Mouse (Mus musculus): ENCODE measurements around the gene Ninj1. TPM values are rescaled to one million over a fixed set of nuclear protein-coding genes. Genes with fewer than 3 reads are reported as not detected.
A peak's percentile ranks its signal among the peaks of the same experiment; 100 is the strongest.

Ninj1 gene
- polyA plus RNA-seq, 1 experiment from 2014 or later: 106 TPM

- ChIA-PET CTCF (no interaction called here), POLR2A (interaction anchor here (1.2 kb wide), 1 partner anchor 23 kb away, joined by 3 read pairs; no protein-coding TSS in a partner anchor)
- DNase-seq (ENCODE audit: low read depth, low spot score): no peak
- H3K27me3 ChIP-seq: no peaks in the 10 kb centered on the region
- in situ Hi-C loops (cut with MboI; ENCODE audit: low pct_unique_long_range_greater_than_20kb): no loop called here
- no peak for ATAC-seq
- no peak for TF ChIP-seq CTCF (IDR thresholded peaks at IDR 0.05)
Observed at GRCm38 (mm10) chr13:49212711-49213500, 25.6 kb downstream of the Ninj1 start.

GRCm38 (mm10) chr13:49213531-49213932, 26.2 kb downstream of the Ninj1 start:
- POLR2A ChIA-PET: interaction anchor here (1.2 kb wide), 1 partner anchor 24 kb away, joined by 3 read pairs; no protein-coding TSS in a partner anchor
- H3K27me3 ChIP-seq: no peaks in the 10 kb centered on the region
- TF ChIP-seq CTCF (IDR thresholded peaks at IDR 0.05): no peak
- peak; percentile 93 for DNase-seq (ENCODE audit: low read depth, low spot score)
- CTCF ChIA-PET: no interaction called here
- in situ Hi-C loops (cut with MboI; ENCODE audit: low pct_unique_long_range_greater_than_20kb): no loop called here
- peak; percentile 89 for ATAC-seq

DNA sequence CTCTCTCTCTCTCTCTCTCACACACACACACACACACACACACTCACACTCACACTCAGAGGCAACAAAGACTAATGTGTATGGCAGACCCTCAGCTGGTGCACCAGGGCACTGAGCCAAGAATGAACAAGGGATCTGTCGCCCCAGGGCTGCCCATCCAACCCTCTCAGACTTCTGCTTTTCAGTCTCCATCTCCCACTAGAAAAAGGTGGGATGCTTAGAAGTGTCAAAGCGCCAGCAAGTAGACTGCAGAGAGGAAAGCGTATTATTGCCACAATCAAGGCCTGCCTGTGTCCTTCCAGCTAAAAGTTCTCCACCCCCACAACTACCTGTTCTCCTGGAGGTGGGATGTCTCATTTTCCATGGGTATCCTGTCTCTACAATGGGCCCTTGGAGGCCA, 27.2 kb downstream of the Ninj1 start:
- no peak for ATAC-seq
- CTCF ChIA-PET: no interaction called here

GRCm38 (mm10) chr13:49215128-49215503, 27.8 kb downstream of the Ninj1 start:
- no peaks in the 10 kb centered on the region for H3K27me3 ChIP-seq
- ATAC-seq (no peak), DNase-seq (ENCODE audit: low read depth, low spot score) (no peak)
- TF ChIP-seq CTCF (IDR thresholded peaks at IDR 0.05): no peak
- ChIA-PET POLR2A (no interaction called here), CTCF (no interaction called here)
- in situ Hi-C loops (cut with MboI; ENCODE audit: low pct_unique_long_range_greater_than_20kb): no loop called here

More for the DNA sequence above, 27.2 kb downstream of the Ninj1 start:
- no peak for DNase-seq (ENCODE audit: low read depth, low spot score)
- TF ChIP-seq CTCF (IDR thresholded peaks at IDR 0.05): no peak
- in situ Hi-C loops (cut with MboI; ENCODE audit: low pct_unique_long_range_greater_than_20kb): no loop called here
- H3K27me3 ChIP-seq: no peaks in the 10 kb centered on the region
- POLR2A ChIA-PET: interaction anchor here (0.9 kb wide), 1 partner anchor 57 kb away, joined by 3 read pairs; no protein-coding TSS in a partner anchor

DNA sequence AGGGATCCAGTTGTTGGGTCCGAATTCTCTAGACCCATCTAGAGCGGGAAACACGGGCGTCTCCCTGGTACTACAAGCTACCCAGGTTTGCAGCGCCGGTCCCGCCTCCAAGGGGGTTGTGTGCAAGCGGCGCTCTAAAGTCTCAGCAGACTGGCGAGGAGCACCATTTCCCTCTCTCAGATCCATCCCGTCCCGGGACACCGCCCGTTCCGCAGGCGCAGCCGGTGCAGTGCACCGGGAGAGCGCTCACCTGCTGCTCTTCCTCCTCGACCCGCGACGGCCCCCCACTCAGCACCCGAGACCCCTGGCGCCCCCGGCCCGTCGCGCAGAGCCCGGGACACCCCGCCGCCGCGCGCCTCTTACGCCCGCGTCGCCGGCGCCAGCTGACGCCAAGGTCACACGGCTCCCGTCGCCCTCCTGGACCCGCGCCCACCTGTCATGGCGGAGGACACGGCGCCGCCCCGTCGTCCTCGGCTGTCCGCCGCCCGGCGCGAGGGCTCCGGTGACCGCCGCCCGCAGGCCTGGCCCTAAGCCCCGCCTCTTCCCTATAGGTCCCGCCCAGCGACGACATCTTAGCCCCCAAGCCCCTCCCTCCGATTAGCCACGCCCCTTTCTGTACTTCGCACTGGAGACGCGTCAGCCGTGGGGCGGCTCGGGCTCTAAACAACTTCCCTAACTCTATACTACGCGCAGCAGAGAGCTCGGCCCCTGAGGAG, 28.4 kb downstream of the Ninj1 start, which contains the start of gene Card19:
Card19 (minus strand) TSS at position 534 of the 716 bp plus-strand sequence.
- CTCF ChIA-PET: no interaction called here

GRCm38 (mm10) chr13:49216220-49216552, 28.9 kb downstream of the Ninj1 start:
- H3K27me3 ChIP-seq: peaks cover 2% of the 10 kb centered on the region
- ChIA-PET CTCF (no interaction called here), POLR2A (interaction anchor here (0.9 kb wide), 1 partner anchor 30 kb away, joined by 3 read pairs; no protein-coding TSS in a partner anchor)
- in situ Hi-C loops (cut with MboI; ENCODE audit: low pct_unique_long_range_greater_than_20kb): no loop called here
- no peak for TF ChIP-seq CTCF (IDR thresholded peaks at IDR 0.05)
- DNase-seq (ENCODE audit: low read depth, low spot score) (no peak), ATAC-seq (no peak)

More for the DNA sequence above, 28.4 kb downstream of the Ninj1 start, which contains the start of gene Card19:
- H3K27me3 ChIP-seq: no peaks in the 10 kb centered on the region
- DNase-seq (ENCODE audit: low read depth, low spot score) (peak; percentile 49), ATAC-seq (peak; percentile 55)
- TF ChIP-seq CTCF (IDR thresholded peaks at IDR 0.05): no peak
- in situ Hi-C loops (cut with MboI; ENCODE audit: low pct_unique_long_range_greater_than_20kb): no loop called here
- POLR2A ChIA-PET: interaction anchor here (0.9 kb wide), 1 partner anchor 29 kb away, joined by 3 read pairs; no protein-coding TSS in a partner anchor

DNA sequence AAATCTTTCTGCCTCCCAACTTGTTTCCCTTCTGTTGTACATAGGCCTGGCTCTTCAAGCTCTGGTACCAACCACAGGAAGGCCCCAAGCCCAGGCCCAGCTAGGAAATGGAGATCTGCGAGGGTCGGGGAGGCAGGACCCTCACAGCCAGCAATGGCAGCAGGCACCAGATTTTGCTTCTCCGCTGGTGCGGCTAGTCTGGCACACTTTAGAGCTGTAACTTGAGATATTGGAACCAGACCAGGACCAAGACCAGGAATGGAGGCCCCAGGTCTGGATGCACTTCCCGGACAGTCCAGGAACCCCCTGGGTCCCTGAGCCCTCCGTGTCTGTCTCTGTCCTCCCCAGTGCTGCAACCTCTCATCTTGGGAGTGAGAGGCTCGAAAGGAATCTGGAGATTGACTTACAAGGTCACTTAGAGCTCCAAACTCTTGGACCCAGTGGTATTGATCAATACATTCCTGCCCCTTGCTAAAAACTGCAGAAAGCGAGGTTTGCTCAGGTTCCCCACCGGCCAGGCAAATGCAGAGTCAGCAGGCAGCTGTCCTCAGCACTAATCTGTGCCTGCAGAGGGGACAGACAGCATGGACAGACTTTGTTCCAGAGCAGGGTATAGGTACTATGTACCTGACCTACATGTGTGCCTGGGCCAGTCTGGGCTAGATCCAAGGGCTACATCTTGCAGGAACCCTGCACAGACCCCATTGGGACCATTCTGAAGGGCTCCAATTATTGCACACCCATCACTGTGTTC, 29.7 kb downstream of the Ninj1 start:
- no peak for ATAC-seq
- TF ChIP-seq CTCF (IDR thresholded peaks at IDR 0.05): no peak
- ChIA-PET CTCF (no interaction called here), POLR2A (interaction anchor here (0.6 to 0.9 kb wide), 2 partner anchors 30 to 31 kb away, joined by 3 read pairs; no protein-coding TSS in a partner anchor)
- H3K27me3 ChIP-seq: peaks cover 5% of the 10 kb centered on the region
- no peak for DNase-seq (ENCODE audit: low read depth, low spot score)
- in situ Hi-C loops (cut with MboI; ENCODE audit: low pct_unique_long_range_greater_than_20kb): no loop called here

DNA sequence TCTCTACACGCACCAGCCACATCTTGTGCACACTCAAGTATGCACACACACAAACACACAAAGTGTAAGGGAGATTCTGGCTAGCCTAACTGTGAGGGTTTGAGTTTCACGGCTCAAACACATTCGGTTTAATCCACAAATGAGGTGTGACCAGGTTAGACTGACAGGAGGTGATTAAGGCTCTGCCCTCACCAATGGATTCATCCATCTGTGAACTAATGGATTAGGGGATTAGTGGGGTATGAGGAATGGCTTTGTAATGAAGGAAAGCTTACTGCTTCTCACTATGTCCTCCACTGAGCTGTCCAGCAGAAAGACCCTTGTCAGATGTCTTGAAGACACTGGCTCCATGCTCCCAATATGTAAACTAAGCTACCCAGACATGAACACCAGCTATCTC, 31.4 kb downstream of the Ninj1 start:
- ChIA-PET POLR2A (no interaction called here), CTCF (interaction anchor here (1.1 kb wide), 1 partner anchor 219 kb away, joined by 4 read pairs; no protein-coding TSS in a partner anchor)
- ATAC-seq (no peak), DNase-seq (ENCODE audit: low read depth, low spot score) (no peak)
- peaks cover 11% of the 10 kb centered on the region for H3K27me3 ChIP-seq
- in situ Hi-C loops (cut with MboI; ENCODE audit: low pct_unique_long_range_greater_than_20kb): no loop called here
- no peak for TF ChIP-seq CTCF (IDR thresholded peaks at IDR 0.05)

GRCm38 (mm10) chr13:49219367-49219766, 32.1 kb downstream of the Ninj1 start:
- ChIA-PET POLR2A (no interaction called here), CTCF (interaction anchor here (1.1 kb wide), 1 partner anchor 219 kb away, joined by 4 read pairs; no protein-coding TSS in a partner anchor)
- DNase-seq (ENCODE audit: low read depth, low spot score) (no peak), ATAC-seq (no peak)
- no peak for TF ChIP-seq CTCF (IDR thresholded peaks at IDR 0.05)
- H3K27me3 ChIP-seq: peaks cover 11% of the 10 kb centered on the region
- in situ Hi-C loops (cut with MboI; ENCODE audit: low pct_unique_long_range_greater_than_20kb): no loop called here

GRCm38 (mm10) chr13:49220912-49221311, 33.6 kb downstream of the Ninj1 start:
- ChIA-PET POLR2A (no interaction called here), CTCF (no interaction called here)
- DNase-seq (ENCODE audit: low read depth, low spot score): no peak
- no peak for ATAC-seq
- H3K27me3 ChIP-seq: peaks cover 19% of the 10 kb centered on the region
- TF ChIP-seq CTCF (IDR thresholded peaks at IDR 0.05): no peak
- in situ Hi-C loops (cut with MboI; ENCODE audit: low pct_unique_long_range_greater_than_20kb): no loop called here

Measured in Patski (cell line).